Mouse (Mus musculus) MEL (cell line): Measurements from ENCODE around the gene Spic. TPM values are rescaled to one million over a fixed set of nuclear protein-coding genes. Genes with fewer than 3 reads are reported as not detected.

Source experiments
- DNase-seq: peaks from one replicate; pipeline ENCODE4 v3.0.0; 2011; ENCODE audit warnings: low read depth, low spot score
- H3K27ac ChIP-seq: 2 replicates; pipeline ENCODE4 v1.5.1; 2012; ENCODE audit warnings: low read depth, mild to moderate bottlenecking, control low read depth, low read length, moderate library complexity; ENCODE audit not compliant: control insufficient read depth
- H3K27me3 ChIP-seq, 2 experiments: fragments of 150-350 bp in 1 of 2; sonication (generic) in 1 of 2; 2 replicates each; pipeline ENCODE4 v1.6.1; 2012; ENCODE audit warnings: low read length in 2 of 2, mild to moderate bottlenecking in 2 of 2, improper control_type of control experiment in 1 of 2, moderate library complexity in 1 of 2; ENCODE audit not compliant: insufficient read depth in 2 of 2, control insufficient read depth in 1 of 2
- H3K36me3 ChIP-seq, 2 experiments: 2 replicates each; pipeline ENCODE4 v1.6.1; 2012 to 2014; ENCODE audit warnings: low read length in 2 of 2, improper control_type of control experiment in 1 of 2, inconsistent platforms in 1 of 2, mild to moderate bottlenecking in 1 of 2; ENCODE audit not compliant: insufficient read depth in 2 of 2, control insufficient read depth in 1 of 2
- H3K4me1 ChIP-seq, 2 experiments: fragments of 150-350 bp in 1 of 2; sonication (generic) in 1 of 2; 2 replicates each; pipeline ENCODE4 v1.6.1; 2012; ENCODE audit warnings: low read length in 2 of 2, improper control_type of control experiment in 1 of 2, mild to moderate bottlenecking in 1 of 2; ENCODE audit not compliant: insufficient read depth in 2 of 2, control insufficient read depth in 1 of 2
- H3K4me3 ChIP-seq, 2 experiments: fragments of 150-350 bp in 1 of 2; sonication (generic) in 1 of 2; 2 replicates each; pipeline ENCODE4 v1.5.1; 2012; ENCODE audit warnings: low read depth in 2 of 2, low read length in 2 of 2, mild to moderate bottlenecking in 2 of 2, moderate library complexity in 2 of 2, control low read depth in 1 of 2, improper control_type of control experiment in 1 of 2; ENCODE audit not compliant: control insufficient read depth in 1 of 2, insufficient read depth in 1 of 2
- H3K79me2 ChIP-seq: 2 replicates; pipeline ENCODE4 v1.6.1; 2012; ENCODE audit warnings: mild to moderate bottlenecking, low read length, moderate library complexity; ENCODE audit not compliant: control insufficient read depth, poor library complexity, insufficient read depth
- H3K9ac ChIP-seq: 2 replicates; pipeline ENCODE4 v1.6.1; 2012; ENCODE audit warnings: low read depth, mild to moderate bottlenecking, control low read depth, low read length, moderate library complexity; ENCODE audit not compliant: control insufficient read depth, poor library complexity, severe bottlenecking
- H3K9me3 ChIP-seq: fragments of 150-350 bp; sonication (generic); replicated peaks from 2 replicates; pipeline ENCODE4 v1.6.1; 2012; ENCODE audit warnings: mild to moderate bottlenecking, low read length, improper control_type of control experiment, moderate library complexity; ENCODE audit not compliant: insufficient read depth
- BHLHE40 ChIP-seq: IDR thresholded peaks from 2 replicates; pipeline ENCODE4 v1.6.1; 2012; ENCODE audit warnings: low read depth, mild to moderate bottlenecking, inconsistent platforms, low read length, improper control_type of control experiment, borderline replicate concordance
- CHD1 ChIP-seq: IDR thresholded peaks from 2 replicates; pipeline ENCODE4 v1.6.1; 2012; ENCODE audit warnings: low read depth, mild to moderate bottlenecking, inconsistent platforms, low read length, improper control_type of control experiment
- E2F4 ChIP-seq: IDR thresholded peaks from 2 replicates; pipeline ENCODE4 v1.6.1; 2011; ENCODE audit warnings: low read depth, low read length, improper control_type of control experiment, borderline replicate concordance
- ELF1 ChIP-seq: IDR thresholded peaks from 2 replicates; pipeline ENCODE4 v1.6.1; 2014; ENCODE audit warnings: low read depth, mild to moderate bottlenecking, inconsistent platforms, low read length, improper control_type of control experiment, moderate library complexity
- EP300 ChIP-seq, 2 experiments: IDR thresholded peaks; 2 replicates each; pipeline ENCODE4 v1.6.1; 2011; ENCODE audit warnings: improper control_type of control experiment in 2 of 2, low read length in 2 of 2, low read depth in 1 of 2, mild to moderate bottlenecking in 1 of 2
- ETS1 ChIP-seq: IDR thresholded peaks from 2 replicates; pipeline ENCODE4 v1.6.1; 2012; ENCODE audit warnings: low read depth, mild to moderate bottlenecking, inconsistent platforms, low read length, improper control_type of control experiment, moderate library complexity
- GABPA ChIP-seq: IDR thresholded peaks from 2 replicates; pipeline ENCODE4 v1.6.1; 2012; ENCODE audit warnings: low read depth, mild to moderate bottlenecking, inconsistent platforms, low read length, improper control_type of control experiment, moderate library complexity
- GATA1 ChIP-seq: IDR thresholded peaks from 2 replicates; pipeline ENCODE4 v1.6.1; 2011; ENCODE audit warnings: low read depth, low read length, improper control_type of control experiment
- JUND ChIP-seq: IDR thresholded peaks from 2 replicates; pipeline ENCODE4 v1.6.1; 2011; ENCODE audit warnings: low read depth, mild to moderate bottlenecking, improper control_type of control experiment, low read length
- KAT2A ChIP-seq: conservative IDR thresholded peaks from 2 replicates; pipeline ENCODE4 v1.6.1; 2012; ENCODE audit warnings: low read depth, low read length, improper control_type of control experiment, inconsistent platforms
- MAFK ChIP-seq: IDR thresholded peaks from 2 replicates; pipeline ENCODE4 v1.6.1; 2011; ENCODE audit warnings: low read depth, mild to moderate bottlenecking, low read length, improper control_type of control experiment, borderline replicate concordance
- MAX ChIP-seq: IDR thresholded peaks from 2 replicates; pipeline ENCODE4 v1.6.1; 2011; ENCODE audit warnings: low read length, improper control_type of control experiment
- MAZ ChIP-seq: IDR thresholded peaks from 2 replicates; pipeline ENCODE4 v1.6.1; 2012; ENCODE audit warnings: low read depth, mild to moderate bottlenecking, inconsistent platforms, low read length, improper control_type of control experiment
- MEF2A ChIP-seq: IDR thresholded peaks from 2 replicates; pipeline ENCODE4 v1.6.1; 2014; ENCODE audit warnings: low read depth, mild to moderate bottlenecking, inconsistent platforms, low read length, improper control_type of control experiment; ENCODE audit not compliant: poor library complexity, insufficient replicate concordance, severe bottlenecking; ENCODE audit errors: extremely low read depth
- MXI1 ChIP-seq: IDR thresholded peaks from 2 replicates; pipeline ENCODE4 v1.6.1; 2011; ENCODE audit warnings: mild to moderate bottlenecking, low read depth, low read length, improper control_type of control experiment
- NRF1 ChIP-seq: IDR thresholded peaks from 2 replicates; pipeline ENCODE4 v1.6.1; 2014; ENCODE audit warnings: low read depth, mild to moderate bottlenecking, inconsistent platforms, low read length, improper control_type of control experiment, moderate library complexity; ENCODE audit not compliant: poor library complexity, insufficient read depth, severe bottlenecking
- POLR2AphosphoS5 ChIP-seq: IDR thresholded peaks from 2 replicates; pipeline ENCODE4 v1.6.1; 2012; ENCODE audit warnings: low read depth, borderline replicate concordance, mild to moderate bottlenecking, inconsistent platforms, low read length, moderate library complexity, mixed read lengths
- RCOR1 ChIP-seq: IDR thresholded peaks from 2 replicates; pipeline ENCODE4 v1.6.1; 2012; ENCODE audit warnings: low read depth, mild to moderate bottlenecking, inconsistent platforms, low read length, improper control_type of control experiment
- SIN3A ChIP-seq: IDR thresholded peaks from 2 replicates; pipeline ENCODE4 v1.6.1; 2012; ENCODE audit warnings: low read length, improper control_type of control experiment, inconsistent platforms
- TAL1 ChIP-seq: IDR thresholded peaks from 2 replicates; pipeline ENCODE4 v1.6.1; 2012; ENCODE audit warnings: mild to moderate bottlenecking, inconsistent platforms, low read length, moderate library complexity, mixed read lengths
- TBP ChIP-seq: IDR thresholded peaks from 2 replicates; pipeline ENCODE4 v1.8.0; 2011; ENCODE audit warnings: low read depth, low read length, improper control_type of control experiment
- TCF12 ChIP-seq: IDR thresholded peaks from 2 replicates; pipeline ENCODE4 v1.6.1; 2014; ENCODE audit warnings: low read depth, mild to moderate bottlenecking, inconsistent platforms, low read length, improper control_type of control experiment, moderate library complexity
- UBTF ChIP-seq: IDR thresholded peaks from 2 replicates; pipeline ENCODE4 v1.6.1; 2012; ENCODE audit warnings: low read depth, mild to moderate bottlenecking, inconsistent platforms, low read length, improper control_type of control experiment, moderate library complexity, borderline replicate concordance; ENCODE audit not compliant: insufficient read depth
- USF1 ChIP-seq: IDR thresholded peaks from 2 replicates; pipeline ENCODE4 v1.6.1; 2014; ENCODE audit warnings: low read depth, mild to moderate bottlenecking, inconsistent platforms, low read length, improper control_type of control experiment, moderate library complexity
- USF2 ChIP-seq, 2 experiments: IDR thresholded peaks; 2 replicates each; pipeline ENCODE4 v1.6.1; 2011 to 2012; ENCODE audit warnings: improper control_type of control experiment in 2 of 2, low read length in 2 of 2, borderline replicate concordance in 1 of 2, inconsistent platforms in 1 of 2, low read depth in 1 of 2, mild to moderate bottlenecking in 1 of 2; ENCODE audit not compliant: insufficient read depth in 1 of 2
- ZMIZ1 ChIP-seq: IDR thresholded peaks from 2 replicates; pipeline ENCODE4 v1.6.1; 2012; ENCODE audit warnings: low read depth, mild to moderate bottlenecking, inconsistent platforms, low read length, improper control_type of control experiment, moderate library complexity
- ZNF384 ChIP-seq: IDR thresholded peaks from 2 replicates; pipeline ENCODE4 v1.6.1; 2012; ENCODE audit warnings: low read depth, mild to moderate bottlenecking, inconsistent platforms, low read length, improper control_type of control experiment
- polyA plus RNA-seq, 2 experiments: library from polyadenylated mRNA; stranded (reverse) in 1 of 2; unstranded in 1 of 2; fragments of >175 nt in 1 of 2; fragments of >200 nt in 1 of 2; gene quantifications; 2 replicates each; pipeline versions ENCODE4 v1.2.1 to v1.2.4; 2012; ENCODE audit warnings: low replicate concordance in 2 of 2, low read depth in 1 of 2; ENCODE audit not compliant: insufficient read length in 2 of 2, insufficient read depth in 1 of 2, missing spikeins in 1 of 2
- total RNA-seq: library from RNA; depleted of rRNA; stranded (reverse); fragments of 300-350 nt; gene quantifications from 2 replicates; pipeline ENCODE4 v1.2.3, GENCODE M21; 2012

Gene Spic
- total and polyA plus RNA-seq, 3 experiments: not detected

- peaks cover 0 to 16% of the 10 kb centered on the region in 2 experiments; a peak in 2 of 4 replicates for H3K4me1 ChIP-seq
- H3K27me3 ChIP-seq: no peaks in the 10 kb centered on the region
- DNase-seq: peak; percentile 85
- H3K9me3 ChIP-seq: no peaks in the 10 kb centered on the region
- H3K79me2 ChIP-seq: no peaks in the 10 kb centered on the region
- H3K27ac ChIP-seq: no peak overlapping the region
- TF ChIP-seq USF2 (IDR thresholded peaks at IDR 0.05; ENCODE audit: borderline replicate concordance in 1 of 2, insufficient read depth in 1 of 2, low read depth in 1 of 2, low read length in 2 of 2) (peak; percentile 44 to 66; a peak in 3 of 4 replicates), POLR2AphosphoS5 (no peak), TAL1 (peak; percentile 46), MAZ (0 out of 2 replicates have a peak, but pooled peaks have one; percentile 37), ZMIZ1 (no peak), MAX (peak; percentile 73), E2F4 (no peak), MAFK (peak; percentile 85), MEF2A (no peak), SIN3A (0 out of 2 replicates have a peak, but pooled peaks have one; percentile 44), RCOR1 (peak; percentile 84), JUND (no peak), NRF1 (no peak), UBTF (no peak), GABPA (peak; percentile 71), BHLHE40 (peak; percentile 85), ELF1 (no peak), TBP (peak; percentile 62), CHD1 (no peak), TCF12 (peak; percentile 49; the same call in 1 of the 2 replicates), USF1 (peak; percentile 92), KAT2A (no peak), EP300 (IDR thresholded peaks at IDR 0.05; ENCODE audit: low read depth in 1 of 2, low read length in 2 of 2) (peak; percentile 48 to 65; a peak in 3 of 4 replicates), ETS1 (peak; percentile 84), GATA1 (0 out of 2 replicates have a peak, but pooled peaks have one; percentile 31), ZNF384 (0 out of 2 replicates have a peak, but pooled peaks have one; percentile 39), MXI1 (peak; percentile 43; the same call in 1 of the 2 replicates)
- H3K9ac ChIP-seq: no peak overlapping the region
- no peak overlapping the region for H3K4me3 ChIP-seq
- H3K36me3 ChIP-seq: peaks cover 0 to 16% of the 10 kb centered on the region in 2 experiments; a peak in 2 of 4 replicates
Observed at GRCm38 (mm10) chr10:88708671-88709523, 24.1 kb upstream of the Spic start.
